Mouse (Mus musculus): ENCODE measurements around the gene Ap1m2.

DNA sequence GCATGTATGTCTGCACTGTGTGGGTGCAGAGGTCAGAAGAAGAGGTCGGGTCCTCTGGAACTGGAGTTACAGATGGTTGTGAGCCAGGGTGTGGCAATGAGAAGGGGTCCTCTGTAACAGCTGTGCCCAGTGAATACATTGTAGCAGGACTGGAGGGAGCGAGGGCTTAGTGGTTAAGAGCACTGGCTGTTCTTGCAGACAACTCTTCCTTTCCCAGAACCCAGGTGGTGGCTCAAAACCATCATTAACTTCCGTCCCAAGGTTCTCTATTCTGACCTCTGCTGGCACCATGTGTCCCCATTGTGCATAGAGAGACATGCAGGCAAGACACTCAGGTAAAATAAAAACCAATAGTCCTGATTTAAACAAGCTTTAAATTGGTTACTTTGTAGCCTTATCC lies 15.4 kb upstream of the Ap1m2 start:
- TF ChIP-seq POLR2A (IDR thresholded peaks at IDR 0.05; ENCODE audit: low read depth, low read length) (no peak), CTCF (IDR thresholded peaks at IDR 0.05; ENCODE audit: borderline replicate concordance, insufficient read depth, low read length) (no peak)
